Mouse (Mus musculus): ENCODE measurements around the gene Rab8a.

DNA sequence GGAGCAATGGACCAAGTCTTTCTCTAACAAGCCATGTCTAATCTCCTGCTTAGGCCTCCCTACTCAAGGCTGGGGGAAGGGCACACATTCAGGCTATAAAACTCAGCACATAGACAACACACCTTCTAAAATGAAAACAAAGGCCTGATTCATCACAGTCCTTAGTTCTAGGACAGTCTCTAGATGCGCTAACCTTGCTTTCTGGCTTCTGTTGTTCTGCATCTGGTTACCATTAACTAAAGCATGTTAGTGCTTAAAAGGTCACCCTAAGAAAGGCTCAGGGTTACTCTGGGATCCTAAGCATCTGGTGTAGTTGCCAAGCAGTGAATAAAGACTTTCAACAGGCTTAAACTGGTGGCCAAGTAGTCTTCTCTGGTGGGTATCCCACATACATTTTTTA lies 39.0 kb upstream of the Rab8a start:
- TF ChIP-seq CTCF (IDR thresholded peaks at IDR 0.05; ENCODE audit: control insufficient read depth, insufficient read depth, insufficient read length), result no peak
- TF ChIP-seq MAX (IDR thresholded peaks at IDR 0.05), result no peak
- no peak for TF ChIP-seq USF1 (IDR thresholded peaks at IDR 0.05; ENCODE audit: low read depth)
- no peak for TF ChIP-seq CEBPB (IDR thresholded peaks at IDR 0.05; ENCODE audit: low read depth)
- no peak for TF ChIP-seq MYOD1 (IDR thresholded peaks at IDR 0.05; ENCODE audit: control insufficient read depth, insufficient read length, low read depth)

Measured in C2C12 (cell line).